Mouse (Mus musculus): ENCODE measurements around the gene Sox5.

Sox5 gene

DNA sequence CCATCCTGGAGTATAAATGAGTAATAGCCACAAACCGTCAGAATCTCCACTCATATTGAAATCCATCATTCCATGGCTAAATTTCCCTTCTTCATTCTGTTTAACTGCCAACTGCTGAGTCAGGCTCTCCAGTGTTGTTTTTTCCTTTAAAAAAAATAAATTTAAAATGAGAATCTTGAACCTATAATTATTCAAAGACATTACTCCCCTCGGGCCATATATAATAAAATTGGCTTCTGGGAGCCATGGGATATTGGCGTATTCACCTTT is 937.1 kb downstream of the Sox5 start:
- CTCF ChIA-PET: no interaction called here

GRCm38 (mm10) chr6:143843933-143844700 is 937.7 kb downstream of the Sox5 start:
- CTCF ChIA-PET: no interaction called here

DNA sequence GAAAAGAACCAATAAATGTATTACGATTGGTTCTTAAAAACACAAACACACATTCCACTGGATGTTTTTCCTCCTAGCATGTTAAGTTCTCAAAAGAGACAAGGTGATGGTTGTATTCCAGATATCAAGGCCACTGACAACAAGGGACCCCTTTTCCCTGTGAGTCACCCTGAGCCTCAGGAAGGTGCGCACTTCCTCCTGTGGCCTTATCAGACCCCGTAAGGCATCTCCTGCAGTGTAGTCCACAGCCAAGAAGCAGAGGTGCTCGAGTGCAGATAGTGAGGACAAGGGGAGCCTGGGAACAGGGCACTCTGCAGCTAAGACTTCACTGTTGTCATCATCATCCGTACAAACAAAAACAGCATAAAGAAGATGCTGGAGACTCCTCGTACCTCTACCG is 939.8 kb downstream of the Sox5 start:
- CTCF ChIA-PET: no interaction called here

DNA sequence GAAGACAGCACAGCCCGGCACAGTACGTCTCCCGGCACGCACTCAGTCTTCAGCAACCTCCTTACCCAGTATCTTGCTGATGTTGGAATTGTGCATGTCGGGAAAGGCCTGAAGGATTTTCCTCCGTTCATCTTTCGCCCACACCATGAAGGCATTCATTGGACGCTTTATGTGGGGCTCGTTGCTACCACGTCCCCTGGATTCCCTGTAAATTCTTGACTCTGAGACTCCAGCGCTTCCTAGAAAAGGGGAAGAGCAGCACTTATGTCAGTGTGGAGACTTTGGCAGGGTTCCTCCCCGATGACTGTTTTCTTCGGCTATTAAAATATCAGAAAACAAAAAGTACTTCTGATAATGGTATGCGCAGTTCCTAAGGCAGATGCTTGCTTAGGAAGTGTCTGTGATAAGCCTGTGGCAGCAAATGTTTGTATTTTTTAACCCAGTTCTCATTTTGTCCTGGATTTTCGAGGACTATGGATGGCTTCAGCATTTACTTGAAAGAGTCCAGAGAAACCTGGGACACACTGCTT is 940.6 kb downstream of the Sox5 start:
- CTCF ChIA-PET: no interaction called here

- CTCF ChIA-PET: no interaction called here
Measured at GRCm38 (mm10) chr6:143838384-143839076, 943.2 kb downstream of the Sox5 start.

- CTCF ChIA-PET: no interaction called here
Measured at GRCm38 (mm10) chr6:143835331-143835730, 946.4 kb downstream of the Sox5 start.

DNA sequence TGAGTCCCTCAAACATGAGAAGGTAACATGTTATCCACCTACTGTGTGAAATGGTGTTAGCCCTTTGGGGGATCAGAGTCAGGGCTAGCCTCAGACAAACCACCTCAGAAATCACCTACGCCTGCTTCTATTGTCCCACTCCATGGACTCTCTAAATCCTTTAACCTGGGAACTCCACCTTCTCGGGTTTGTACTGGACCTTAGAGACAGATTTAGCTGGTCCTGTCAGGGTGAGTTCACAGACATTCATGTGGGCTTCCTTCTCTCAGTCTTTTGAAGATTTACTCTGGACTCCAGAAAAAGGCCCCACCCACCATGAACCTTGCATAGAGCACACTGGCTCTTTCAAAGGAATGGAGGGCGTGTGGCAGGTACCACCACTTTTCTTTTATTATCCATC is 947.8 kb downstream of the Sox5 start:
- CTCF ChIA-PET: no interaction called here

GRCm38 (mm10) chr6:143833182-143833558 is 948.6 kb downstream of the Sox5 start:
- CTCF ChIA-PET: no interaction called here

- CTCF ChIA-PET: no interaction called here
Measured at GRCm38 (mm10) chr6:143832483-143833181, 949.1 kb downstream of the Sox5 start.

DNA sequence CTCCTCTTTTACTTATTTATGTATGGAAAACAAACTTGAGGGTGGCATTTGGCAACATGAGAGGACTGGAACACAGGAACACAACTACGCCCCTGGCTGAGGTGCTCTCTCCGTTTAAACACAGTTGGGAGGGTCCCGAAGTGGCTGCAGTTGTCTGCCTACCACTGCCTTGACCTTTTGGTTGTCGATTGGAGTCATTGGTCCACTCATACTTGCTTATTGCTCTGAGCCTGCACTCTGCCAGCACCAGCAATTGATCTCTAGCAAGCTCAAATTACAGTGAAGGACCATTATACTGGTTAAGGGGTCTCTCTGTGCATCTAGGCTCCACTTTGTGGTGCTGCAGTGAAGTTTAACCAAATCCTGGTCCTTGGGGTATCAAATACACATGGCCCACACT is 950.5 kb downstream of the Sox5 start:
- CTCF ChIA-PET: no interaction called here

GRCm38 (mm10) chr6:143830131-143830530 is 951.6 kb downstream of the Sox5 start:
- CTCF ChIA-PET: interaction anchor here (0.6 kb wide), 1 partner anchor 709 kb away, joined by 12 read pairs; no protein-coding TSS in a partner anchor

DNA sequence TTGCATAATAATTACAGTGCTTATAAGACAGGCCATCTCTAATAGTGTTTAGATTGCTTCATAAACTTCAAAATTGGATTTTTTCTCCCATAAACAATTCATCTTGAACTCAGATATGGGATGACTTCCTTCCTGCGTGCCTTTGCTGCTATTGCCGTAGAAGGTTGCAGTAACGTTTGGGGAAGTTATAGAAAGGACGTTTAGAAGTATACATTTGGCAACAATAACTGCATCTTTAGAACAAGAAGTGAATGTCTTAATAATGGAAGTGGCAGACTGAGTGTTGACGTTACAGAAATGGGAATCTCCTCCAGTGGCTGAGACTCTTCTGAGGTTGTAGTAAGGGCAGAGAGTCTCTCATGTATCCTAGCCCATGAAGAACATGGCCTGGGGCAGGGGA is 955.0 kb downstream of the Sox5 start:
- CTCF ChIA-PET: no interaction called here

- CTCF ChIA-PET: no interaction called here
Measured at GRCm38 (mm10) chr6:143825966-143826365, 955.8 kb downstream of the Sox5 start.

- CTCF ChIA-PET: no interaction called here
Measured at GRCm38 (mm10) chr6:143825086-143825485, 956.7 kb downstream of the Sox5 start.

DNA sequence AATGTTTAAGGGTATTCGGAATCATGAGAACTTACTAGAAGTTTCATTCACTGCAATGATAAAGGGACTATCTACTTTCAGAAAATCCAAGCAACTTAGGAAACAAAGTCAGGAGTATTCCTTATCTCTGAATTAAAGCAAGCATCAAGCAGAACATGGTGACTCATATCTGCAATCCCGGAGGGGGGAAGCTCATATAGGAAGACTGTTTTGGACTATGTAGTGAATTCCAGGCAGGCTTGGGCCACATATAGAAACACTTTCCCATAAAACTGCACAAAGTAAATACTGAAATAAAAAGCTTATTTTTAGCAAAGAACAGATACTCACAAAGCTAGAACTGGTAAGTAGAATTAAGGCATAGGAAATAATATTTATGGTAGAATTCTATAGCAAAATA is 993.3 kb downstream of the Sox5 start:
- CTCF ChIA-PET: no interaction called here

- CTCF ChIA-PET: no interaction called here
Measured at GRCm38 (mm10) chr6:143787360-143787759, 994.4 kb downstream of the Sox5 start.

- CTCF ChIA-PET: no interaction called here
Measured at GRCm38 (mm10) chr6:143785685-143786084, 996.1 kb downstream of the Sox5 start.
